22 mouse cellular contexts compared by ENCODE assay signal in genomic region chr12:102484946-102485345, GRCm38 (mm10). TPM values are rescaled to one million over a fixed set of nuclear protein-coding genes. Genes with fewer than 3 reads are reported as not detected.
DNase-seq lines count a peak whose midpoint lies in the region; ATAC-seq and TF ChIP-seq lines count a peak whose summit lies in the region.
"Had no signal": no experiment of that assay in that cellular context is flagged by ENCODE, and none has a peak within 500 bp of the region (broad histone marks: within the 10 kb centered on the region; RNA-seq: fewer than 3 reads in every experiment).

No protein-coding gene starts in this region.

- no peak overlapping the region for H3K27ac ChIP-seq in heart, adult 2 months
- H3K27ac ChIP-seq: embryonic facial prominence, embryonic 10.5 days; heart, embryonic 15.5 days; hindbrain, embryonic 15.5 days; kidney, postnatal 0 days; midbrain, embryonic 15.5 days; stomach, embryonic 15.5 days had no signal

- no peaks in the 10 kb centered on the region for H3K27me3 ChIP-seq in heart, adult 2 months (ENCODE audit: control insufficient read depth, insufficient read depth, low read length)
- H3K27me3 ChIP-seq: heart, embryonic 15.5 days; hindbrain, embryonic 15.5 days; midbrain, embryonic 15.5 days; stomach, embryonic 15.5 days had no signal

- H3K9ac ChIP-seq in heart, adult 2 months (ENCODE audit: low read depth, low read length) = no peak overlapping the region
- H3K9ac ChIP-seq: heart, embryonic 15.5 days; hindbrain, embryonic 15.5 days; midbrain, embryonic 15.5 days; stomach, embryonic 15.5 days had no signal

- H3K36me3 ChIP-seq in heart, adult 2 months (ENCODE audit: control insufficient read depth, insufficient read depth, low read length) = no peaks in the 10 kb centered on the region; the same call in 1 of the 2 replicates

- no peak for DNase-seq in heart, adult 2 months
- DNase-seq in heart, adult 8-10 months (ENCODE audit: low spot score) = no peak
- DNase-seq in 3T3-L1 (ENCODE audit: low read depth, low spot score) (peak; percentile 10), ZHBTc4 (ENCODE audit: low read depth, low spot score) (peak; percentile 49), MN1 (ENCODE audit: low spot score) (no peak)
- peak; percentile 24 to 28 for DNase-seq in B cell, adult 2 months
- DNase-seq: cerebellum, adult 9-10 months; heart, postnatal 4 days; kidney, adult 18-20 months; layer of hippocampus, postnatal 36 days; left cerebral cortex, postnatal 4 days; lung, adult 2 months; lung, postnatal 36 days; right cerebral cortex, postnatal 25 days had no signal

- H3K4me1 ChIP-seq in heart, adult 2 months (ENCODE audit: control insufficient read depth, insufficient read depth, low read length) = no peaks in the 10 kb centered on the region
- H3K4me1 ChIP-seq: embryonic facial prominence, embryonic 10.5 days; heart, embryonic 15.5 days; hindbrain, embryonic 15.5 days; midbrain, embryonic 15.5 days; stomach, embryonic 15.5 days had no signal

- H3K79me2 ChIP-seq in heart, adult 2 months (replicated peaks; ENCODE audit: control insufficient read depth, insufficient read depth, low read length) = no peaks in the 10 kb centered on the region

- 68% methylated on average over 3 of the region's 3 CpGs for WGBS in heart, adult 2 months

- ATAC-seq in inflammation-experienced regulatory T-cells, adult 6 months = no peak
- ATAC-seq: midbrain, embryonic 15.5 days had no signal

- H3K4me3 ChIP-seq in heart, adult 2 months = no peak overlapping the region
- H3K4me3 ChIP-seq: embryonic facial prominence, embryonic 10.5 days; heart, embryonic 15.5 days; hindbrain, embryonic 15.5 days; midbrain, embryonic 15.5 days; myocyte; stomach, embryonic 15.5 days had no signal

- TF ChIP-seq POLR2A in heart, adult 2 months (IDR thresholded peaks at IDR 0.05; ENCODE audit: insufficient read depth, low read depth, low read length) = no peak

- no peak for TF ChIP-seq EP300 in heart, adult 2 months (IDR thresholded peaks at IDR 0.05; ENCODE audit: insufficient read depth, low read depth, low read length)

- intact Hi-C loops in heart, adult 2 months (cut with DNase I) = no loop called here

- peak; percentile 25 for TF ChIP-seq CTCF in heart, adult 2 months (IDR thresholded peaks at IDR 0.05)

RNA-seq across cellular contexts. Expression of gene Golga5, which starts 16.0 kb away (rescaled TPM):
- total RNA-seq in heart, adult 2 months (2021) = 10 to 100 TPM; 25.1 to 28.0 TPM
- polyA plus RNA-seq in heart, adult 2 months (2012; rRNA removed) = 10.1 and 17.2 TPM in 2 replicates
- 10 to 100 TPM; 25.9 to 27.9 (median 27.3) TPM for total RNA-seq in heart, adult 8-10 months (2022)
- polyA plus RNA-seq in inflammation-experienced regulatory T-cells, adult 6 months (2017; shearing (Covaris generic)) = 10 to 100 TPM; 24.8 to 26.8 (median 25.1) TPM

RNA-seq across cellular contexts. Expression of gene Lgmn, which starts 45.3 kb away (rescaled TPM):
- 10 to 100 TPM; 59.9 to 63.5 TPM for total RNA-seq in heart, adult 2 months (2021)
- 78.2 and 115 TPM in 2 replicates for polyA plus RNA-seq in heart, adult 2 months (2012; rRNA removed)
- 10 to 100 TPM; 53.7 to 64.8 (median 60.5) TPM for total RNA-seq in heart, adult 8-10 months (2022)
- polyA plus RNA-seq in inflammation-experienced regulatory T-cells, adult 6 months (2017; shearing (Covaris generic)) = 10 to 100 TPM; 14.6 to 15.5 (median 15.4) TPM

Comparison
In these comparisons a context has a peak if more than half of its experiments do, and no peak if none do; other contexts are left out.
1. DNase-seq: peak in 3T3-L1 (single experiment), B cell, adult 2 months (2 of 2) and ZHBTc4 (single experiment); none in heart, adult 2 months (0 of 2), heart, adult 8-10 months (single experiment) and MN1 (single experiment).